Mouse (Mus musculus): ENCODE measurements around the gene Ncoa3.

- TF ChIP-seq ZC3H11A (IDR thresholded peaks at IDR 0.05; ENCODE audit: borderline replicate concordance, low read depth, low read length): no peak
- TF ChIP-seq HCFC1 (IDR thresholded peaks at IDR 0.05; ENCODE audit: borderline replicate concordance, insufficient read depth, low read length): no peak
- no peak for TF ChIP-seq ZNF384 (IDR thresholded peaks at IDR 0.05; ENCODE audit: low read depth, low read length)
These were observed 100.0 kb downstream of the Ncoa3 start for GRCm38 (mm10) chr2:166092412-166092811.

Data from ES-E14 (cell line).